Mouse (Mus musculus): ENCODE measurements around the gene Pitx3.
"Not testable (repeated sequence)": the region's sequence is repeated elsewhere in the genome, so short reads cannot be mapped to it uniquely, and the experiment has no call there.

The Pitx3 gene

DNA sequence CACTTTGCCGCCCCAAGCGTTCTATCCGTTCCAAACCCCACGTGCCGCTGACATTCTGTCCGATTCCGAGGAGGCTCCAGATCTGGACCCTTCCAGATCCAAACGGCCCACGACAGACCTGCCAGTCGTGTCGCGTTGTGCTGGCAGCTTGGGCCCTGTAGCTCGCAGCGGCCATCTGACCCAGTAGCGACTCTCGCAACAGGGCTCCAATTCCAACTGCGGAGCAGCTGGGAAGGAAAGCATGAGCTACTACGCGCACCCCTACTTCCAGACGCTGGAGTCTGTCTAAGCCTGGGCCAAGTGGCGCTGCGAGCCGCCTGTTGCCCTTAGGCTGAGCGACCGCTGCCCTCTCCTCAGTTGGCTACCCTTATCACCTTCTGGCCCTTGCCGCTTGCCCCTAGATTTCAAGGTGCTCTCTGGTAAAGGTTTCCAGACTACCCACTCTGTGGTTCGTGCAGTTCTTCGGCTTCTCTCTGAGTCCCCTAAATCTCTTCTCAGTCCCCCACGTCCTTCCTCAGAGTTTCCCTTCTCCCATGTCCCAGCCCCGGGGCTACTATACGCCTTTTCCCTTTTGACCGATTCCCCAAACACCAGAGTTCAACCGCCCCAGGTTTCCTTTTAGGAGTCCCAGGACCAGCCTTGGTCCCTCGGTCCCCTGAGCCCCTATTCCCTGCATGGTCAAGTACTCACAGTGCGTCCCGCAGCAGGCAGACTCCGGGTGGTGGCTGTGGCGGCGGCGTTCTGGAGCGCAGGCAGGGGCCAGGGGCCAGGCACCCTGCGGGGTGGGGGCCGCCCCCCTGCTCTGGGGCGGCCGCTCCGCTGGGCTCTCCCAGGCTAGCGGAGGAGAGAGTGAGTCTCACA is at the start of gene Pitx3:
TSS of gene Pitx3 (minus strand) at position 816 of the 861 bp plus-strand sequence.
- in situ Hi-C loops (cut with MboI; ENCODE audit: low sequenced_read_pairs), result no loop called here

DNA sequence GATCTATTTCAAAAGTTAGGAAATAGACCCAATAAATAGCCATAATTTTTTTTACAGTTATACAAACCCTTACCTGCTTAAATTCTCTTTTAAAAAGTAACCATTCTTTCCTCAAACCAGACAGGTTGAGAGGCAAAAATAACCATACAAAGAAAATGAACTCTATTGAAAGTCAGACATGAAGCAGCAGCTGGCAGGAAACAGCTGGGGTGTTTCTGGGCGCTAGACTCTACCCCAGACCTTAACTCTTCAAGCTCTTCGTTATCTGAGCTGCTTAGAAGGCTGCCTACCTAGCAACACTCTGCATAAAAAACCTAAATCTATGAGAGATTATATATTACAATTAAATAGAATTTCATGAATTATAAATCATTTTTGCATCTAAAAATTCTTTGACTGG is 39.1 kb upstream of the Pitx3 start:
- in situ Hi-C loops (cut with MboI; ENCODE audit: low sequenced_read_pairs), result no loop called here

DNA sequence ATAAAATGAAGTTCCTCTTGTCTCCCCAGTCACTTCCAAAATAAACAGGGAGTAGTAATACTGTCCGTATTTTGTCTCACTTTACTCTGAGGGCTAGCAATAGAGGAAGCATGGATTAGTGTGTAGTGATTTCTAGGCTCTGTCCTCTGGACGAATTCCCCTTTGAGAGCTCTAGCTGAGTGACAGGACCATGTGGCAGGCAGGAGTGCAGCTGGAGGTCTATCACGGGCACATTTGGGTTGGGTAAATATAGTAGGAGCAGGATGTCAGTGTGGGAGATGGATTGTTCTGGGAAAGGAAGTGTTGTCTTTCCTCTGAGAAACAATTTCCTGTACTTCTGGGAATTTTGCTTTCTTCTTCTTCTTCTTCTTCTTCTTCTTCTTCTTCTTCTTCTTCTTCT is 38.5 kb upstream of the Pitx3 start:
- in situ Hi-C loops (cut with MboI; ENCODE audit: low sequenced_read_pairs), result no loop called here

DNA sequence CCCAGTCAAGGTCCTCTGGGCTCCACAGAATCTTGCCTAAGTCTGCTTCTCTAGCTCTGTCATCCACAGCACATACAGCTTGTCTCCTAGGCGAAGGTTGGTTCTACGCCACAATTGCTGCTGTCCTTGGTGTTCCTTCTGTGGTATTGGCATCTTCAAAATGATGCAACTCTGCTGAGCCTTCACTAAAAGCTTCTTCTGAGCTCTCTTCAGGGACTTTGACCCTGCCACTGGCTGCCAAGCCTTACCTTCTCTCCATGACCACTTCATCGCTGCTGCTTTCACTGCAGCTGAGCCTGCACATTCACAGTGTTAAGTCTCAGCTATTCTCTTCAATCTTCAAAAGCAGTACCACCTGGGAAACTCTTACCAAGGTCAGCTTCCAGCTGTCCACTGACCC is 34.1 kb upstream of the Pitx3 start:
- in situ Hi-C loops (cut with MboI; ENCODE audit: low sequenced_read_pairs), result no loop called here

DNA sequence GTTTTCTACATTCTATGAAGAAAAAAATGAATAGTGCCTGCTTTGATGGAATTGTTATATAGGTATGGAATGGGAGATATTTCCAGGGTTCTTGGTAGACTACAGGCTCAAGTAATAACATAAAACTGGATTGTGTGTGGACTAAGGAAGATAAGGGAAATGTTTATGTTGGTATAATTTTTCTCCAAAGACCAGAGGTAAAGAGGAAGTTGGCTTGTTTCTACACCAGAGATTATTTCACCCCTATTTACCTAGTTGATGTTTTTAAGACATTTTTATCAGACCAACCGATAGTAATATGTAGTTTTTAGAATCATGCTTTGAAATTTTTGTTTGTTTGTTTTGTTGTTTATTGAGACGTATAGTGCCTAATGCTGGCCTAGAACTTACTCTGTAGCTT is 32.1 kb upstream of the Pitx3 start:
- in situ Hi-C loops (cut with MboI; ENCODE audit: low sequenced_read_pairs), result no loop called here

DNA sequence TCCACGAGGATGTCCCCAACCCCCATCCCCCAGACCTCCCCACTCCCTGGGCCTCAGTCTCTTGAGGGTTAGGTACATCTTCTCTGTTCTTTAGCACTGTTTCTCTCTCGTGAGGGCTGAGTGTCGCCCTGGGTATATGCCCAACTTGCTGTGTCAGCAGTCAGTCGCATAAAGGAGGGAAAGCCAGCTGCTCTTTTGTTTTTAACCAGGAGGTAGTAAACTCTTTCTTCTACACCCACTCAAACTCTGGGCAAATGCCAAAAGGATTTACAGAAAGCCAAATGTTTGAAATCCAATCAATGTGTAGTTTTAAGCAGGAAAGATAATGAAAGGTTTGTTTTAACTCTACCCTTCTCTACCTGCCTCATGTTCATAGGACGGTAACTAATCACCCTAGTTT is 28.9 kb upstream of the Pitx3 start:
- in situ Hi-C loops (cut with MboI; ENCODE audit: low sequenced_read_pairs), result no loop called here

DNA sequence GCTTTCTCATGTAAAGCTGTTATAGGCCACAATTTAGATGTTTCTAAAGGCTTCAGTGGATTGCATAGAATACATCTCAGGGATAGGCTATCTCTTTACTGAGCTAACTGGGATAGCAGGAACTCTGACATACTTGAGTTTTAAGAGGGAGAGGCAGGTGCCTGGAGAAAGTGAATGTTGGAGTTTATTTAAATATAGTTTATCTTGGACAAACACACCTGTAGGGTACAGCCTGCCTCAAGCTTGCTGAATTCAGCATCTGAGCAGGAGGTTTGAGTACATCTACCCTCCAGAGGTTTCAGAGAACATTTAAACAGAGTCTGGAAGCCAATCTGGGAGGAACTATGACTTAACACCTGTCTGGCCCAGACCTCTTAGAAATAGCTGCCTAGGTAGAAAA is 27.0 kb upstream of the Pitx3 start:
- in situ Hi-C loops (cut with MboI; ENCODE audit: low sequenced_read_pairs), result no loop called here

DNA sequence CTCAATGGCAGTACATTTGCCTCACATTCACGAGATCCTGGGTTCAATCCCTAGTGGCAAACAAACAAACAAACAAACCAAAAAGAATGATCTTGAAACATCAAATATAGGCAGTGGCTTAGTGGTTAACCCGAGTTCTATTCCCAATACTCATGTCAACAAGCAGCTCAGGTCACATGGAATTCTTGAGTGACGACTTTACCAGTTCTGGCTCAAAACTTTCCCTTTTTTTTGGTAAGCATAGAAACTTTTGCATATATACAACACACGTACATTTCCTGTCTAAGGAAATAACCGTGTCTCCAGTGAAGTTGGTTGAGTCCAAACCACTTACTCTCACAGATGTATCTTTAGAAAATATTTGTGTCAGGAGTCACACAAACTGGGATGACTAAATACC is 24.4 kb upstream of the Pitx3 start:
- in situ Hi-C loops (cut with MboI; ENCODE audit: low sequenced_read_pairs), result no loop called here

DNA sequence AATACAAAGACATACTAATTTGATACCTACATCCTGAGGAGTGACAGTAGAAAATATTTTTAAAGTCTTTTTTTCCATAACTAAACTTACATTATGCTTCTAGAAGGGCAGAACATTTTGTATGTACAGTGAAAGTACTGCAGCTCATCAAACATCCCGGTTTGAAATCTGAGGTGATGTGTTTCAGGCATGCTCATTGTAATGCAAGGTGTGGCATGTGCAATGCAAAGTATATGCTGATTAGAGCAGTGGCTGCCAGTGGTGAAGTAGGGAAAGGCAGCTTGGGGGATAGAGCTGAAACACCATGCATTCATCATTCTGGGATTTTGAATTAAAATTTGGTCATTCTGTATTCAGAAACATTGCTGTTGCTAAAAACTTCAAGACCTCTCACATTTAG is 21.8 kb upstream of the Pitx3 start:
- in situ Hi-C loops (cut with MboI; ENCODE audit: low sequenced_read_pairs), result no loop called here

DNA sequence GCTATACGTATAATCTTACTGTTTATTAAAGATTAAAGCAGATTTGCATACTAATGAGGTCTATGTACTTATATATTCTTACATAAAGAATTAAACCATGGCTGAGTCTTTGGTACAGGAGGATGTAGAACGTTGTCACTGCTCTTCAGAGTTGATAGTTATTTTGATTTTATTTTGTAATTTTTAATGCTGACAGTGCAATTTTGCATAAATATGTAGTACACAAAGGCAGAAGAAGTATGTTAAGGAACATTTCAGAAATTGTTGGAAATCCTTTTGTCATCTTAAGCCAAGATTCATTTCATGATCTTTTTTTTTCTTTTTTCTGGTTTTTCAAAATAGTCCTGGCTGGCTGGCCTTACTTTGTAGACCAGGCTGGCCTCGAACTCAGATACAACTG is 21.3 kb upstream of the Pitx3 start:
- in situ Hi-C loops (cut with MboI; ENCODE audit: low sequenced_read_pairs), result no loop called here

DNA sequence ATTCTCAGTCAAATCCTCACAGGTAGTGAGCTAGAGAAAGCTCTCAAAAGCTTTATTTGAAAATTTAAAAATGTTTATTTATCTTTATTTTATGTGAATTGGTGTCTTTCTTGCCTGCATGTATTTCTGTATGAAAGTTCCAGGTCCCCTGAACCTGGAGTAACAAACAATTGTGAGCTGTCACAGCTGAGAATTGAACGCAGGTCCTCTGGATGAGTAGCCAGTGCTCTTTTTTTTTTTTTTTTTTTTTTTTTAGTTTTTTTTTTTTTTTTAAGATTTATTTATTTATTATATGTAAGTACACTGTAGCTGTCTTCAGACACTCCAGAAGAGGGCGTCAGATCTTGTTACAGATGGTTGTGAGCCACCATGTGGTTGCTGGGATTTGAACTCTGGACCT is 19.0 kb upstream of the Pitx3 start:
- in situ Hi-C loops (cut with MboI; ENCODE audit: low sequenced_read_pairs), result not testable (repeated sequence)

DNA sequence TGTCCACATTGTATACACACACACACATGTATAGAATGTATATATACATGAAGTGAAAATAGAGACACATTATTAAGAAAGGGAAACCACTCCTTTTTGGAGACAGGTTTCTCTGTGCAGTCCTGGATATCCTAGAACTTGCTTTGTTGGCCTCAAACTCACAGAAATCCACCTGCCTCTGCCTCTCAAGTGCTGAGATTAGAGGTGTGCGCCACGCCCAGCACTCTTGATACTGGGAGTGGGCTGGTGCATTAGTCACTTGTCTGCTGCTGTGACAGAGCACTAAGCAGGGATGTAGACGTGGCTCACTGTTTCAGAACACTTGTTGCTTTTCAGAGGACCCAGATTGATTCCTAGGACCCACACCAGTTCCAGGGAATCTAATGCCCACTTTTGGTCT is 17.8 kb upstream of the Pitx3 start:
- in situ Hi-C loops (cut with MboI; ENCODE audit: low sequenced_read_pairs), result no loop called here

DNA sequence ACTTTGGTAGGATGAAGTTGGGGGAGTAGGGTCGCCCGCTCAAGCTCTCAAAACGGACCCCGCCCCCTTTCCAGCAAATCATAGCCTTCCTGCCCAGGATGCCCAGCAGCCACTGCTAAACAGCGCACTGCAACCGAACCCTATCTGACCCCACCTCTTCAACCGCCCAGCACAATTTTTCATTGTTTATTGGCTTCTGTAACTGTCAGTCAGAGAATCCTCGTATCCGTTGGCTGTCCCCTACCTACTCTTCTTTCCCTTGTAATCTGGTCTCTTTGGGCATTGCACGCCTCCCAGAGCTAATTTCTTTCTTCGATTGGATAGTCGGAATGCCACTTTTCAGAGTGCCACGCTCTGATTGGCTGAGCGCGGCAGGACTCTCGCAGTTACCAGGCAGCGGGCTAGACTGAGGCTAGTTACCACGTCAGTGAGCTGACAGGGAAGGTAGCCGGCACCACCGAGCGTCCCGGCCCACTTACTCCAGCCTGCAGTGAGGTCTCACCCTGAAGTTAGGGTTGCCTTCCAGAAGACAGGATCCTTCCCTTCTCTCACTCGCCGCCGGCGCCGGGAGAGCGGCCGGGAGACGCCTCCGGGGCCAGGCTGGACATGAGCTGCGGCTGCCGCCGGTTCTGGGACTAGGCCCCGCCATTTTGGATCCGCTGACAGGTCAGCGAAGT is 4.1 kb upstream of the Pitx3 start, which contains the start of gene Gbf1:
TSS of gene Gbf1 (plus strand) at position 383 of the 677 bp plus-strand sequence.
- in situ Hi-C loops (cut with MboI; ENCODE audit: low sequenced_read_pairs), result no loop called here

DNA sequence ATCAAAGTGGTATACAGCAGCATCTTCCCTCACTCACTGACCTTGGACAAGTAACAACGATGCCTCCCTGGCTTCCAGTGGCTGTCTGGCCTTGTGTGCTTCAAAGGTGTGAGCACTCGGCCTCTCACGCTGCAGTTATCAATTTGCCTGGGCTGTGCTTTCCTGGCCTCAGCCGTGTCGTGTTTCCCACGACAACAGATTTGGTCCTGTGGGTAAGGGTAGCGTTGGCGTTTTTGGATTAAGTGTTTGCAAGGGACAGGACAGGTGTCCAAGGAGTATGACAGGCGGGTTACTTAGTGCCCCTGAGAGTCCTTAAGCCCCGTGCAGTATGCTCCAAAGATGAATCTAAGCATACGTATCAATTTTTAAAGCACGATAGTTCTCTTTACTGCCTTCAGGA is 965 bp upstream of the Pitx3 start:
- in situ Hi-C loops (cut with MboI; ENCODE audit: low sequenced_read_pairs), result no loop called here

DNA sequence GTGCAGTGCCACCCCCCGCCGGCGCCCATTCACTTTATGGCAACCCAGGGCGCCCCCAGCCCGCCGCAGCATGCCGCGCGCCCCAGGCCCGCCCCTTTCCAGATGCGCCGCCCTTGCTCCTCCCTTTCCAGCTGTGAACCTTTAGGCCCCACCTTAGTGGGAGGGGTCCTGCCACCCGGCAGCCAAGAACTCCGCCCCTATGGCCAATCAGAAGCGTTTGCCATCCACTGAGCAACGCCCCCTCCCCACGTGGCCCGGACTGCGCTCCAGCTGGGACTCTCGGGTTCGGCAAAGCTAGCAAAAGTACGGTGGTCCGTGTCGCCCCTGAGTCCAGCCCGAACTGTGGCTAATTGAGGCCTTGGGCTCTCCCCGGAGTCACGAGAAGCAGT is 240 bp upstream of the Pitx3 start:
- in situ Hi-C loops (cut with MboI; ENCODE audit: low sequenced_read_pairs), result no loop called here

DNA sequence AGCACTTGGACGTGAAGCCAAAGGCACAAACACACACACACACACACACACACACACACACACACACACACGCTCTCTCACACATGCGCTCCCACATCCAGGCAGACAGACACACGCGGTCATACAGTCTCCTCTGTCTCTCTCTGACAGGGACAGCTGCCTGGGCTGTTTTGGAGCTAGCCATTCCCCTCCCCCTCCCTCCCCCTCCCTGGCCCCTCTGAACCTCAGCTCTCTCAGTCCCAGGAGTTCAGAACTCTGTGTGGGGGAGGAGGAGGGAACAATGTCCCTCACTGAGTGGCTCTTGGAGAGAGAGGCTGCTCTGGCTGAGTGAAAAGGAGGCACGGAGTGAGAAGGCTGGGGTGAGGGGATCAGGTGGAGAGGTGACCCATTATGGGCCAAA is 7.0 kb downstream of the Pitx3 start:
- in situ Hi-C loops (cut with MboI; ENCODE audit: low sequenced_read_pairs), result no loop called here

DNA sequence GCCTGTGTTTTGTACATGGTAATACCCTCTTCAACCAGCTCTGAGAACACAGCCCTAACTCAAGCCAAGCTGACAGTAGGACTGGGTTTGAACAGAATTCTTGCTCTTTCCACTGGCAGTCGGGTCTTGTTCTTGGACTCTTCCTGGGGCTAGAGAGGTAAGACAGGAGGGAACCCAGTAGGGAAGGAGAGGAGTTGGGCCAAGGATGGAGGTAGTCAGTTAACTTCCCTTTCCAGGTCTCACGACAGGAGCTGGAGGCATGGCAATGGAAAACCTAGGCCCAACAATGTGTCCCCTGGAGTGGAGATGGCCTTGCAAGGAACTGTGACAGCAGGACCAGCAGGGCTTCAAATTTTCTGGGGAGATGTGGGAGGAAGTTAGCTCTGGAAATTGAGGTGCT is 7.8 kb downstream of the Pitx3 start:
- in situ Hi-C loops (cut with MboI; ENCODE audit: low sequenced_read_pairs), result no loop called here

DNA sequence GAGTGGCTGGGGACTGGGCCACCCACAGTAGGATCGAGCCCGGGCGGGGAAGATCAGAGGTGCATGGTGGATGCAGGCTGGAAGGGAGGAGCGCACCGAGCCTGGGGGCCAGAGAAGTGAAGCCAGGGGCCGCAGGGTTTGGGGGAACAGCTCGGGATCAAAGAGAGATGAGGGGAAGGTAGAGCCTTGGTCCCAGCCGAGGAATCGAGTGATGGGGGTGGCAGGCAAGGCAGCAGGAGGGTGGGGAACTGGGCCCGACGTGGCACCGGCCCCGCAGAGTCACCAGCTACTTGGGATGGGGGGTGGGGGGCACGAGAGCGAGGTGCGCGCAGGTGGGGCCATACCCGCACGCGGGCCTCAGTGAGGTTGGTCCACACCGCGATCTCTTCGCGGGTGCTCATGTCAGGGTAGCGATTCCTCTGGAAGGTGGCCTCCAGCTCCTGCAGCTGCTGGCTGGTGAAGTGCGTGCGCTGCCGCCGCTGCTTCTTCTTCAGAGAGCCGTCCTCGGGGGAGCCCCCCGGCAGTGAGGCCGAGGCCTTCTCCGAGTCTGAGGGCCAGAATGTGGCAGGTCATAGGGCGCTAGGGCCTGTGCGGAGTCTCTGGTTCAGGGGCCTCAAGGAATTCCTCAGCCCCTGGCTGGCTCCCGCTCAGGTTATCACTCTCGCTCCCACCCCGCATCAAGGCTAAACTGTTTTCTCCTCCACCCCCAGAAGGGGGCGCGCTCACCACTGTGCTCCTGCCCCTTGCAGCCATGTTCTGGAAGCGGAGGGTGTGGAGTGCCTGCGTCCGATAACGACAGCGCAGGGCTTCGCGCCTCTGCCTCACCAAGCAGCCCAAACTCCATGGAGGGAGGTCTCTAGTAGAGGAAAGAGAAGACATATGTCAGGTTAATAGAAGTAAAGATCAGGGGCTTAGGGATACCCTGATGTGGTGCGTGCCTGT is 11.2 kb downstream of the Pitx3 start:
- in situ Hi-C loops (cut with MboI; ENCODE audit: low sequenced_read_pairs), result loop anchor here (5.0 kb wide), 1 partner anchor 120 kb away; no protein-coding TSS in a partner anchor

DNA sequence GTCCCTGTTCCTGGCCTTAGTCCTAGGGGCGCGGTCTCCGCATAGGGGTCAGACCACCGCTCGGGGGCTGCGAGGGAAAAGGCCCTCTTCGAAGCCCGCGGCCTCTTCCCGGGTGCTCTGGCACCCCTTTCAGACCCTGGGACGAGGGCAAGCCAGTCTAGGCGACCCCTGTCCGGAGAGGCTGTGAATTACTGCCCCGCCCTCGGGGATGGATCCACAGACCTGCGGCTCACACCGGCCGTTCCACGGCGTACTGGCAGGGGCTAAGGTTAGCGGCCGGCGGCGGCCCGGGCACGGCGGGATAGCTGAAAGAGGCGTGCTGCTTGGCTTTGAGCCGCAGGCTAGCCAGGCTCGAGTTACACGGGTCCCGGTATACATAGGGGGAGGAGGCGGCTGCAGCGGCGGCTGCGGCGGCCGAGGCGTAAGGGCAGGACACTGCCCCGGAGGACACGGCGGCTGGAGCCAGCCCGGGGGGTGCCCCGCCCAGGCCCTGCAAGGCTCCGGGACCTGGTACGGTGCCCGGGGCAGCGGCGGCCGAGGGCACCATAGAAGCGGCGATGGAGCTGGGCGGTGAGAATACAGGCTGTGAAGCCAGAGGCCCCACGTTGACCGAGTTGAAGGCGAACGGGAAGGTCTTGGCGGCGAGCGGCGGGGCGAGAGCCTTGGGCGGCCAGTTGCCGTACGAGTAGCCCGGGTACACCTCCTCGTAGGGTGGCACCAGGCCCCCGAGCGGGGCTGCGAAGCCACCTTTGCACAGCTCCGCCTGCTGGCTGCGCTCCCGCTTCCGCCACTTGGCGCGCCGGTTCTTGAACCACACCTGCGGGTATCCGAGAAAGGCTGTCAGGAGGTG is 12.1 kb downstream of the Pitx3 start:
- in situ Hi-C loops (cut with MboI; ENCODE audit: low sequenced_read_pairs), result loop anchor here (5.0 kb wide), 1 partner anchor 121 kb away; no protein-coding TSS in a partner anchor

DNA sequence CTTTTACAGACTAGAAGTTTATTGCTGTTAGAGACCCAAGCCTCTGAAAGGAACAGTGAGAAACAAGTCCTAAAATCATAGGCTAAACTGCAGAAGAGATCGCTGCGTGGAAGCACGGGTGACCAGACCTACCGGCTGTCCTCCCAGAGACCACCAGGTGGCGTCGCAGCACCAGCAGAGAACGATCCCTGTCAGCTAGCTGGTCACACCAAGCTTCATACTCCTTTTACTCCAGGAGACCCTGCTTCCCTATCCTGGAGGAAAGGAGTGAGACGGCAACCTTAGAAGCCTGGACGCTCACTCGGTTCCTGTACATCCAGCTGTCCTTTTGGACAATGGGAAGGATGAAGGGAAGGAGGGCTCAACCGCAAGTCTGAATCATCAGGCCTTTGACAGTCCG is 12.8 kb downstream of the Pitx3 start:
- in situ Hi-C loops (cut with MboI; ENCODE audit: low sequenced_read_pairs), result loop anchor here (5.0 kb wide), 1 partner anchor 122 kb away; no protein-coding TSS in a partner anchor
